9 mouse cellular contexts compared by ENCODE assay signal in the genomic region with DNA sequence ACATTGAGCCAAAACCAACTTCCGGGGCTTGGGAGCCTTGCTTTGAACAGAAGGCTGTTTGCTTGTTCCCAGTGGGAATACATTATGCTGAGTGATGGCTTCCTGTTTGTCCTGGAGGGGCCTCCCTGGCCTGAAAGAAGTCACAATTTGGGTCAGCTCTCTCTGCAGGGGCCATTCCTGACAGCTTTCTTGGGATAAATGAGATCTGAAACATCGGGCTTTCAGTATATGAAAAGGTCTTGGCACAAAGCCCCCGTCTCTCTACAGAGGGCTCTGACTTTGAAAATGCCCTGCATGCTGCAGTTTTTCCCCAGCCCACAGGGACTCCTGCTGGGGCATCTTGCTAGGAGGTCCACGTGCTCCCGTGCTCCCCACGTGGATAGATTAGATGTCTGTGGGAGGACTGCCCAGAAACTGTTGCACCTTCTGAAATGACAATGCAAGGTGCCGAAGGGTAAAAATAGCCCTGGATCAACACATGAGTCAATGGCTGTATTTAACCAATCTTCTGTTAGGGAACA.
DNase-seq lines count a peak whose midpoint lies in the region; ATAC-seq and TF ChIP-seq lines count a peak whose summit lies in the region.
"Had no signal": no experiment of that assay in that cellular context is flagged by ENCODE, and none has a peak within 500 bp of the region (broad histone marks: within the 10 kb centered on the region; RNA-seq: fewer than 3 reads in every experiment).

No protein-coding gene starts in this region.

- H3K27ac ChIP-seq in heart, adult 2 months: no peak overlapping the region; the same call in 1 of the 2 replicates
- H3K27ac ChIP-seq in neural tube, embryonic 14.5 days (ENCODE audit: low read depth, low read length): no peak overlapping the region
- H3K27ac ChIP-seq: liver, embryonic 13.5 days had no signal

- H3K36me3 ChIP-seq in heart, adult 2 months (ENCODE audit: control insufficient read depth, insufficient read depth, low read length): no peaks in the 10 kb centered on the region
- H3K36me3 ChIP-seq in neural tube, embryonic 14.5 days (ENCODE audit: control insufficient read depth, insufficient read depth, low read length): no peaks in the 10 kb centered on the region
- H3K36me3 ChIP-seq: liver, embryonic 13.5 days had no signal

- no peaks in the 10 kb centered on the region for H3K27me3 ChIP-seq in heart, adult 2 months (ENCODE audit: control insufficient read depth, insufficient read depth, low read length)
- no peaks in the 10 kb centered on the region for H3K27me3 ChIP-seq in neural tube, embryonic 14.5 days (ENCODE audit: control insufficient read depth, insufficient read depth, low read length)
- H3K27me3 ChIP-seq: liver, embryonic 13.5 days had no signal

- no peak overlapping the region for H3K4me2 ChIP-seq in neural tube, embryonic 14.5 days (ENCODE audit: low read depth, low read length)
- H3K4me2 ChIP-seq: liver, embryonic 13.5 days had no signal

- no peaks in the 10 kb centered on the region for H3K9me3 ChIP-seq in neural tube, embryonic 14.5 days (ENCODE audit: control insufficient read depth, low read length)
- H3K9me3 ChIP-seq: liver, embryonic 13.5 days had no signal

- intact Hi-C loops in heart, adult 2 months (cut with DNase I): no loop called here
- intact Hi-C loops in left cerebral cortex, postnatal 4 days (cut with DNase I): loop anchor here (10.0 kb wide), 1 partner anchor 330 kb away; no protein-coding TSS in a partner anchor

- H3K9ac ChIP-seq in heart, adult 2 months (ENCODE audit: low read depth, low read length): no peak overlapping the region
- no peak overlapping the region for H3K9ac ChIP-seq in neural tube, embryonic 14.5 days (replicated peaks; ENCODE audit: low read depth, low read length)
- H3K9ac ChIP-seq: liver, embryonic 13.5 days had no signal

- TF ChIP-seq POLR2A in heart, adult 2 months (IDR thresholded peaks at IDR 0.05; ENCODE audit: insufficient read depth, low read depth, low read length): no peak

- ATAC-seq in neural tube, embryonic 14.5 days (ENCODE audit: low read depth): peak; percentile 21; the same call in 1 of the 2 replicates

- H3K4me3 ChIP-seq in heart, adult 2 months: no peak overlapping the region
- no peak overlapping the region for H3K4me3 ChIP-seq in neural tube, embryonic 14.5 days (ENCODE audit: low read depth, low read length)
- H3K4me3 ChIP-seq: liver, embryonic 13.5 days had no signal

- no peak for TF ChIP-seq EP300 in heart, adult 2 months (IDR thresholded peaks at IDR 0.05; ENCODE audit: insufficient read depth, low read depth, low read length)

- 10% methylated on average over 7 of the region's 7 CpGs for WGBS in heart, adult 2 months
- WGBS in neural tube, embryonic 14.5 days: 3% methylated on average over 7 of the region's 7 CpGs

- H3K79me2 ChIP-seq in heart, adult 2 months (replicated peaks; ENCODE audit: control insufficient read depth, insufficient read depth, low read length): no peaks in the 10 kb centered on the region

- H3K4me1 ChIP-seq in heart, adult 2 months (ENCODE audit: control insufficient read depth, insufficient read depth, low read length): no peaks in the 10 kb centered on the region
- peaks cover 11% of the 10 kb centered on the region; the same call in 1 of the 2 replicates for H3K4me1 ChIP-seq in neural tube, embryonic 14.5 days (ENCODE audit: control insufficient read depth, insufficient read depth, low read length)
- H3K4me1 ChIP-seq: liver, embryonic 13.5 days had no signal

- peak; percentile 17 to 18 for DNase-seq in adrenal gland, postnatal 36 days
- DNase-seq in embryo, embryonic 10 days (ENCODE audit: low spot score): peak; percentile 65
- peak; percentile 41 to 51 for DNase-seq in heart, adult 2 months
- DNase-seq in kidney, adult 9 months: peak; percentile 55
- DNase-seq in left cerebral cortex, postnatal 4 days: peak; percentile 60
- no peak for DNase-seq in urinary bladder, postnatal 10 days (ENCODE audit: low spot score)
- no peak for DNase-seq in spleen, postnatal 14 days (ENCODE audit: low spot score in 2 of 2)
- DNase-seq: liver, embryonic 13.5 days had no signal

- TF ChIP-seq CTCF in heart, adult 2 months (IDR thresholded peaks at IDR 0.05): peak; percentile 18; the same call in 1 of the 2 replicates

Comparison
In these comparisons a context has a peak if more than half of its experiments do, and no peak if none do; other contexts are left out.
1. DNase-seq: peak in adrenal gland, postnatal 36 days (2 of 2), embryo, embryonic 10 days (single experiment), heart, adult 2 months (2 of 2), kidney, adult 9 months (single experiment) and left cerebral cortex, postnatal 4 days (single experiment); none in urinary bladder, postnatal 10 days (single experiment) and spleen, postnatal 14 days (0 of 2).